Mouse (Mus musculus): Measurements from ENCODE around the gene Ccnyl1.

The Ccnyl1 gene

DNA sequence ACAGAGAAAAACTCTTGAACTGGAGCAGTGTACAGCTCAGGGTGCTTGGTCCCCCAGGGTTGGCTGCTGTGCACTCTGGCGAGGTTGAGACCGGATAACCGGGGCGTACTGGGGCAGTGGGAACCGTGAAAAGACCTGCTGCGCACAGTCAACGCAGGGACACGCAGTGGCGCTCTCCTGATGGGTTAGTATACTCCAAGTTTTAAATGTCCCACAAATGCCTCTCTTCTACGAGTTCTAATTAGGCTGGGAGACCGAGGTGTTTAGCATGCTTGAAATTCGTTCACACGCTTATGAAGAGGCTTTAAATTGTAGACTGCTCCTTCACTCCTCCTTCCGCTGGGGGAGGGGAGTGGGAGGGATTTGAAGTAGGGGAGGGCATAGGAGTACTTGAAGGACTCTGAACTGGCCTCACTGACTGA is 48.4 kb downstream of the Ccnyl1 start:
- DNase-seq: no peak

DNA sequence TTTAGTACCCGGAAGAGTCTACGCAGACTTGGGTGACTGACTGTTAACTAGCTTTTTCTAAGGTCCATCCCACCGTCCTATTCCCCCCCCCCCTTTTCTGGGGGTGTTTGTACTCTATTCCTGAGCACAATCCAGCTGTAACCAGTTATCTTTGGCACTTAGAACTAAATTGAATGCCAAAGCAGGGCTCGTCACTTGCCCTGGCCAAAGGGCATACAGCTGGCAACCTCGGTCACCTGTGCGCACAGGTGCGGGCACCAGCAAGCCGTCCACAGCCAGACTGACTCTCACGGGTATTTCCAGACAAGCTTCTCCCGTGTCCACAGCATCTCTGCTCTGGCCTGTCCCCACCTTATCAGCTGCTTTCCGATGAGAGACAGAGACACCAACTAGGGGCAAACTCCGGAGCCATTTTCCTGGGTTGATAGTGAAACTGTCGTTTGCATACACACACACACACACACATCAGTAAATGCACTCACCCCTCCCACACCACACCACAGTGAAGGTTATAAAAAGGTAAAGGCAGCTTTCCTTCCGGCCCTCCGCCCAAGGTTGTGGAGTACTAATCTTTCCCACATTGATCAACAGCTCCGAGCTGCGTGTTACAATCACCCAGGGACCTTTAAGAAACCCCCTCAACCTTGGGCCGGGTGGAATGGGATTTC is 52.6 kb downstream of the Ccnyl1 start:
- DNase-seq: no peak

DNA sequence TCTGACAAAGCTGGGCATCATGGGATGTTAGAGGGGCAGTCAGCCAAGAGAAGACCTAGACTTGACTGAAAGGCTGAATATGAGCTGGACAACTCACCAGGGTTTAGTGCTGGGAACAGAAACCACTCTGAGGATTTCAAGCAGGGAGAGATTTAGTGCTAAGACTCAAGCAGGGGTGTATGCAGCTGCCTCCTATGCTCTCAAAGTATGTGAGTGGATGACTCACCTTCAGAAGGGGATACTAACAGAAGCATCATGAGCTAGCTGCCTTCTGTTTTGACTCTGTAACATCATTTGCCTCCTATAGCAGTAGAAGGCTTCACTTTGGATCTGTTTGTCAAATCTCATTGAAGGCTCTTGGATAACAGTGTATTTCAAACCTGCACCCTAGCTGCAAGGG is 54.4 kb downstream of the Ccnyl1 start:
- no peak for DNase-seq

DNA sequence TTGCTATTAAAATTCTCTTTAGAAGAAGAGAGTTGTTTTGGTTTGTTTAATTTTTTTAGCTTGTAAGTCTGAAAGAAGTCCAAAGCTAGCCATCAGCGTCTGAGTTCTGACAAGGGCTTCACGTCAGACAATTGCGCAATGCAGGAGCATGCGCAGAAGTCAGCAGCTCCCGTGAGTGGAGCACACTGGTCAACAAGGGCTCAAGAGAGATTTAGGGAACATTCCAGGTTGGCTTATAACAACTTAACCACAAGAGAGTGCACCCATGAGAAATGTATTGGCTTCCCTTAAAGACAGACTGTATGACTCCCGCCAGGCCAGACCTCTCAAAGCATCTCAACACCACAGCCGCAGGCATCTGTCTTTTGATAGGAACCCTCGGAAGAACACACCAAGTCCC is 62.9 kb downstream of the Ccnyl1 start:
- no peak for DNase-seq

DNA sequence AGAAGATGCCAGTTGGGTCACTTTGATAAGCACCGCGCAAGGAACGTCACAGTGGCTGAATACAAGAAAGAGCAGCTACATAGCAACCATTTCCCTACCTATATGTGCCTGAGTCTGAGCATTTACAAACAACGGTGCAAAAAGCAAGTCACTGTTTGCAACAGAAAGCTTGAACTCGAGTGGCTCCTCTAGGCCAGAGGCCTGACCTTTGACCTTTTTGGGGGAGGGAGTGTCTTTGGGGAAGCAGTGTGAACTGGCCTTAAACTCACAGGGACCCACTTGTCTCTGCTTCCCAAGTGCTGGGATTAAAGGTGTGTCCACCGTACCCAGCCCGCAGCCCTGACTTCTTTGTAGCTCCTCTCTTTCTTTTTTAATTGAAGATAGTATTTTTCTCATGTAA is 63.4 kb downstream of the Ccnyl1 start:
- no peak for DNase-seq

DNA sequence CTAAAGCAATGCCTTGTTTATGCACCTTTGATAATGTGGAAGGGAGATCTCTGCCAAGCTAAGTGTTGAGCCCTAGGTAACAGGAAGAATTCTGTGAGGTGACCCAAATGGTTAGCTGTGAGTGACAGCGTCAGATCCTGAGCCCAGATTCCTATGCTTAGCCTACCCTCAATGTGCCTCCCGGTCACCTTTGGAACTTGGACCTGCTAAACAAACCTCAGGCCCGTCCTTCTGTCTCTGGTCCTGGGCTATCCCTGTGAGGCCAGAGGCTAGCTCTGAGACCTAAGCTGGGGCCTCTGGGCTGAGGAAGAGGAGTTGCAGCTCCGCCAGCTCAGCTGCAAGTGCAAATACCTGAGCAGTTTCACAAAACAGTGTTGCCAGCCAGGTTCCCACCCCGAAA is 64.4 kb downstream of the Ccnyl1 start:
- no peak for DNase-seq

DNA sequence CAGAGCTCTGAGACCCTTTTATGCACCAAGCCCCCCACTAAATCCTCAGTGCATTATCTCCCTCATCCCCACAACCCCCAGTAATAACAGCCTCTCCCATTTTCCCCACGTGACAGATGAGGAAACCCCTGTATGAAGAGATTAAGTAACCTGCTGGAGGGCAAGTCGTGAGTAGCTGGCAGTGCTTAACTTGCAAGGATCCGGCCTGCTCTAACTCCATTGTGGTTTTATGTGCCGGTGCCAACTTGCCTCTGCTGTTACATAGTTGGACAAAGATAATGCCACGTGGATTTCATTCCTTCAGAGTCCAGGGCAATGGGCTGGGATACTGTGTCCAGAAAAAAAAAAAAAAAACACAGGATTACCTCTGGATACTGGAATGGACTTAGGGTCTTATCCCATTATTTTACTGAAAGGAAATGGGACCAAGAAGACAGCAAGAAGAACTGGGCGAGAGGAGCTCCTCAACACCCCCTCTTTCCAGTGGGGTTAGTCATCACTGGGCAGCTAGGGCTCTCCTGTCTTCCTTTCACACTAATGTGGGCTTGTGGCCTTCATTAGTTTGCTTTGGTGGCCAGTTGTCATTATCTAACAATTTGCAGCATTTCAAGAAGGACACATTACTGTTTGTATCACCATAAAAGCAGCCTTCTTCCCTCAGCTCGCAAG is 65.8 kb downstream of the Ccnyl1 start:
- no peak for DNase-seq

DNA sequence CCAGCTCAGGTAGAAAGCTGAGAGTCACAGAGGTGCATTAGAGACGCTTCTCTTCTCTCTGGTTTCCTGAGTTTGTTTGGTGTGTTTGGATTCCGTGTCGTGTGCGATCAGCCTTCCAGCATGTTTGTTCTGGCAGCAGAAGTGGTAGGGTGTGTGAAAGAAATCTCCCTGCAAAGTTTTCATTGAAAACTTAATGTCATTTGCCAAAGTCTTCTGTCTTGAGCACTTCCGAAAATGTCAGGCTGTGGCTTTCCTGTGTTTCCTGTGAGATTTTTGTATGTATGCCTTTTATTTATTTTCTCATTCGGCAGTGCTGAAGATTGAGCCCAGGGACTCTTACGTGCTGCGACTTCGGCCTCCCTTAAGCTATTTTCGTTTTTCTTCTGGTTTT is 66.4 kb downstream of the Ccnyl1 start:
- DNase-seq: no peak

DNA sequence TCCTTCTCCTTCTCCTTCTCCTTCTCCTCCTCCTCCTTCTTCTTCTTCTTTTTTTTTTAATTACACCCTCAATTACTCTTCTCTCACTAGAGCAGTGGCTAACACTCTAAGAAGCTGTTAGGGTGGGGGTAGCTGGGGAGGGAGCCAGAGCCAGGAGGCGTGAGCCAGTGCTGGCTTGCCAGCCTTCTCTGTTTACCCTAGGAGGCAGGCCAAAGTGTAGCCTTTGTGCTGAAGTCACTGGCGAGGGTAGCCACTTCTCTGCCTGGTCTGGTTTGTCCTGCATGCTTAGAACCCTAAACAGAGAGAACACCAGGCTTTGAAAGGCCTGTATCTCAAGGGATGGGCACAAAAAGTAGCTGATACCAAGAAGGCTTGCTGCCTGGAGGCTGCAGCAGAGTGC is 67.0 kb downstream of the Ccnyl1 start:
- no peak for DNase-seq

DNA sequence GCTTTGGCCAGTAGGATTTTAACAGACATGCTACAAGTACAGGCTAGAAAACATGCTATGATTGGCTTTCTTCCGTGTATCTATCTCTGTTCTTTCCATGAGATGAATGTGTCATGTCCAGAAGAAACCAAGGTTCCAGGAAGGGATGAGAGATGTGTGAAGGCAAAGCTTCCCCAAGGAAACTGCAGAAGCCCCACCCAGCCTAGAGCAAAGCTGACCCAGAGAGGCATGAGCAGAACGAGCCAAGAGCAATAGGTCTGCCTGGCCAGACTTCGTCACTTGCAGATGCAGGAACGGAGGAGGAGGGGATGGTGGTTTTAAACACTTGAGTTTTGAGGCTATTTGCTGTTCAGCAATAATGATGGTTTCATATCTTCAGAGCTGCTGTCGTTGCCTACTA is 67.5 kb downstream of the Ccnyl1 start:
- DNase-seq: no peak

DNA sequence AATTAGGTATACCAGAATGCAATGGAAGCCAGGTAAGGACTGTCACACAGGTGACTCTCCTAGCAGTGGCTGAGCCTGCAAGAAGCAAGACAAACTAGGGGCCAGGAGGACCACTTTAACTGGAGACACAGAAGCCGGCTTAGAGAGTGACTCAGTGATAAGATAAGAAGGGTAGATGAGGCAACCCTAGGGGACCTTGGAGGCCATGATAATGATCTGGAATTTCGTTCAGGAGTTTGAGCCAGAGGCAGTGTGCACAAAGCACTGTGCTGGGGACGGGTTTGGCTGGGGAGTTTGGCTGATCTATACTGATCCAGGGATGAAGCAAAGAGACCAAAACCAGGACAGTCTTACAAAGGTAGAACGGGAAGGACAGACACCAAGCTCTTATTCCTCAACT is 71.4 kb downstream of the Ccnyl1 start:
- no peak for DNase-seq

DNA sequence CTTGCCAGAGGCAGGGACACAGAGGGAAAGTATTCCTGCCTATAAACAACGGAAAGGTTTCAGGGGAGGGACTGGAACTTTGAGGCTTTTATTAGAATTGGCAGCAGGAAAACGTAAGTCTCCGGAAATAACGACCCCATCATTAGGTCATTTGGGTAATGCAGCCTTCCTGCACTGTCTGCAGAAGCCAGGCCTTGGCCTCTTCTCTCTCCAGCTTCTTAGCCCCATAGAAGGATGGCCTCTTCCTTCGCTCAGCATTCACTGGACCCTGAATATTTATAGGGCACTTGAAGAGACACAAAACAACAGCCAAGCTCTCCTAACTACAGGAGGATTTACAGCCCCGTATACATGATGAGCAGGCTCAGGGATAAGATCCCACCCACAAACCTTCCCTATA is 79.9 kb downstream of the Ccnyl1 start:
- DNase-seq: no peak

DNA sequence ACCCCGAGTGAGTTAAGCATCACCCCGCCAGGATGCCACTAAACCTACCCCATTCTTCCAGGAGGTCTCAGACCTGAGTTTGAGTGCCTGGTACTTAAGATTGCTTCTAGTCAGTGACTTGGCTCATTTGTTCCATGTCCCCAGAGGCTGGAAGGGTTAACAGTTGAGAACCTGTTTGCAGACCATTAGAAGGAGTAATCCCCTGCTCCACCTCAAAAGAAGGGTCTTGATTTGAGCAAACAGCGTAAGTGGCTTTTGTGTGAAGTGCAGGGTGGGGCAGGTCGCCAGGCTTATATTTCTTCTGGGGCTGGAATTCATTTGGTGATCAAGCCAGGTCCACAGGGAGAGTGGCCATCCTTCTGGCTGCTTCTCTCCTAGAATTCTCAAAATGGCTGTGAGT is 83.0 kb downstream of the Ccnyl1 start:
- DNase-seq: no peak
